Mouse (Mus musculus) thymus, postnatal 36 days (tissue): ENCODE results near the gene Arfip1.
"Not testable (repeated sequence)": the region's sequence is repeated elsewhere in the genome, so short reads cannot be mapped to it uniquely, and the experiment has no call there.

Experiments
- DNase-seq, 2 experiments: peaks; one replicate each; pipeline ENCODE4 v3.0.0; 2022; ENCODE audit warnings: mixed read lengths in 2 of 2

Gene Arfip1

GRCm38 (mm10) chr3:84569587-84569986 is 12.8 kb downstream of the Arfip1 start:
- no peak for DNase-seq

- DNase-seq: no peak
These were observed 13.9 kb downstream of the Arfip1 start for GRCm38 (mm10) chr3:84568540-84568939.

GRCm38 (mm10) chr3:84563415-84563814 is 19.0 kb downstream of the Arfip1 start:
- no peak for DNase-seq

- not testable (repeated sequence) for DNase-seq
These were observed 19.5 kb downstream of the Arfip1 start for GRCm38 (mm10) chr3:84562911-84563310.

- no peak for DNase-seq
These were observed 24.1 kb downstream of the Arfip1 start for GRCm38 (mm10) chr3:84558301-84558700.

GRCm38 (mm10) chr3:84555780-84556179 is 26.6 kb downstream of the Arfip1 start:
- no peak for DNase-seq

GRCm38 (mm10) chr3:84547177-84547576 is 35.2 kb downstream of the Arfip1 start:
- peak; percentile 11 to 27 for DNase-seq

- DNase-seq: peak; percentile 38 to 59
These were observed 40.0 kb downstream of the Arfip1 start for GRCm38 (mm10) chr3:84542450-84542849.

- no peak for DNase-seq
These were observed 40.5 kb downstream of the Arfip1 start for GRCm38 (mm10) chr3:84541881-84542280.

- no peak for DNase-seq
These were observed 41.8 kb downstream of the Arfip1 start for GRCm38 (mm10) chr3:84540640-84541039.

GRCm38 (mm10) chr3:84536987-84537386 is 45.4 kb downstream of the Arfip1 start:
- DNase-seq: no peak

- DNase-seq: no peak
These were observed 49.2 kb downstream of the Arfip1 start for GRCm38 (mm10) chr3:84533227-84533626.

- no peak for DNase-seq
These were observed 53.4 kb downstream of the Arfip1 start for GRCm38 (mm10) chr3:84529021-84529420.

GRCm38 (mm10) chr3:84524952-84525351 is 57.5 kb downstream of the Arfip1 start:
- no peak for DNase-seq

GRCm38 (mm10) chr3:84516163-84516562 is 66.3 kb downstream of the Arfip1 start:
- DNase-seq: no peak

- no peak for DNase-seq
These were observed 69.5 kb downstream of the Arfip1 start for GRCm38 (mm10) chr3:84512774-84513515.

- no peak for DNase-seq
These were observed 77.2 kb downstream of the Arfip1 start for GRCm38 (mm10) chr3:84505193-84505592.

GRCm38 (mm10) chr3:84504291-84504690 is 78.1 kb downstream of the Arfip1 start:
- DNase-seq: no peak

GRCm38 (mm10) chr3:84502101-84502500 is 80.3 kb downstream of the Arfip1 start:
- DNase-seq: no peak

GRCm38 (mm10) chr3:84500491-84500890 is 81.9 kb downstream of the Arfip1 start:
- DNase-seq: no peak

- no peak for DNase-seq
These were observed 84.7 kb downstream of the Arfip1 start for GRCm38 (mm10) chr3:84497718-84498117.

GRCm38 (mm10) chr3:84492657-84493056 is 89.8 kb downstream of the Arfip1 start:
- DNase-seq: no peak

GRCm38 (mm10) chr3:84492148-84492547 is 90.3 kb downstream of the Arfip1 start:
- DNase-seq: no peak

GRCm38 (mm10) chr3:84488716-84489115 is 93.7 kb downstream of the Arfip1 start:
- DNase-seq: no peak

GRCm38 (mm10) chr3:84484891-84485290 is 97.5 kb downstream of the Arfip1 start:
- no peak for DNase-seq
